Mouse (Mus musculus) liver, postnatal 0 days (tissue): ENCODE measurements around the gene Zzz3.

Experiments used
- CTCF ChIP-seq: sonication (generic); IDR thresholded peaks from 2 replicates; pipeline ENCODE4 v1.5.1; 2016; ENCODE audit warnings: antibody characterized with exemption, low read depth
- EP300 ChIP-seq: IDR thresholded peaks from 2 replicates; pipeline ENCODE4 v1.6.1; 2016; ENCODE audit warnings: antibody characterized with exemption, low read depth, mild to moderate bottlenecking

DNA sequence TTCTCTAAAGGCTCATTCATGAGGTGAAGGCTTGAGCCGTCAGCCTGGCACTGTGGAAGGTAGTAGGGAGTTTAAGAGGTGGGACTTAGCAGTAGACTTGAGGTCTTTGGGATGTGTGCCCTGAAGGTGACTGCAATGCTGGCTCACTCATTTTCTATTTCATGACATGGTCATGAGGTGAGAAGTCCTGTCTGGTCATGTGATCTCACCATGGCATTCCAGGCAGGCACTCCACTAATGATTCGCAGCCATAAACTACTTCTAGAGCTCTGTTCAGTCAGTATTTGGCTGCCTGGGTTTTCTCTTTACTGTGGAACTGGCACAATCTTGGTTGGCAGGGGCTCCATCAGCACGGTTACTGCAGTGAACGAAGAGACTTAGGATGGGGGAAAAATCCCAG, 93.7 kb downstream of the Zzz3 start:
- TF ChIP-seq EP300 (no peak), CTCF (no peak)
